Mouse (Mus musculus): ENCODE measurements around the gene Nup188. TPM values are rescaled to one million over a fixed set of nuclear protein-coding genes. Genes with fewer than 3 reads are reported as not detected.

Gene Nup188
- polyA plus RNA-seq, 1 experiment = 54.6 TPM

GRCm38 (mm10) chr2:30285004-30285403 lies 1.2 kb upstream of the Nup188 start:
- peaks cover 12% of the 10 kb centered on the region for H3K36me3 ChIP-seq (ENCODE audit: control insufficient read depth, insufficient read depth)
- peaks cover 61% of the 10 kb centered on the region for H3K79me2 ChIP-seq (ENCODE audit: control insufficient read depth, insufficient read depth)
- peak overlapping the region; percentile 94 for H3K4me3 ChIP-seq (ENCODE audit: insufficient read depth, poor library complexity, severe bottlenecking)
- TF ChIP-seq FOSL1 (IDR thresholded peaks at IDR 0.05; ENCODE audit: insufficient read depth, low read length, poor library complexity, severe bottlenecking) (no peak), CEBPB (IDR thresholded peaks at IDR 0.05; ENCODE audit: low read depth) (no peak), CTCF (IDR thresholded peaks at IDR 0.05; ENCODE audit: control insufficient read depth, insufficient read depth, insufficient read length) (no peak), MYOD1 (IDR thresholded peaks at IDR 0.05; ENCODE audit: control insufficient read depth, insufficient read length, low read depth) (no peak), USF1 (IDR thresholded peaks at IDR 0.05; ENCODE audit: low read depth) (no peak), MAX (IDR thresholded peaks at IDR 0.05) (no peak), MYOG (IDR thresholded peaks at IDR 0.05; ENCODE audit: control insufficient read depth, extremely low read depth, insufficient read length) (no peak)
- peaks cover 41% of the 10 kb centered on the region for H3K79me3 ChIP-seq (ENCODE audit: low read depth)
- no peaks in the 10 kb centered on the region for H3K27me3 ChIP-seq (ENCODE audit: control insufficient read depth, insufficient read depth, insufficient read length)
- H3ac ChIP-seq (ENCODE audit: control insufficient read depth, insufficient read length, low read depth) = no peak overlapping the region

- TF ChIP-seq MAX (IDR thresholded peaks at IDR 0.05) (peak; percentile 9), CEBPB (IDR thresholded peaks at IDR 0.05; ENCODE audit: low read depth) (no peak)
- Histone ChIP-seq H3K27me3 (ENCODE audit: control insufficient read depth, insufficient read depth, insufficient read length) (no peaks in the 10 kb centered on the region), H3ac (ENCODE audit: control insufficient read depth, insufficient read length, low read depth) (peak overlapping the region; percentile 98), H3K79me2 (ENCODE audit: control insufficient read depth, insufficient read depth) (peaks cover 67% of the 10 kb centered on the region), H3K79me3 (ENCODE audit: low read depth) (peaks cover 47% of the 10 kb centered on the region), H3K4me3 (ENCODE audit: insufficient read depth, poor library complexity, severe bottlenecking) (peak overlapping the region; percentile 94), H3K36me3 (ENCODE audit: control insufficient read depth, insufficient read depth) (peaks cover 18% of the 10 kb centered on the region)
Observed at GRCm38 (mm10) chr2:30285416-30286181, 598 bp upstream of the Nup188 start.

DNA sequence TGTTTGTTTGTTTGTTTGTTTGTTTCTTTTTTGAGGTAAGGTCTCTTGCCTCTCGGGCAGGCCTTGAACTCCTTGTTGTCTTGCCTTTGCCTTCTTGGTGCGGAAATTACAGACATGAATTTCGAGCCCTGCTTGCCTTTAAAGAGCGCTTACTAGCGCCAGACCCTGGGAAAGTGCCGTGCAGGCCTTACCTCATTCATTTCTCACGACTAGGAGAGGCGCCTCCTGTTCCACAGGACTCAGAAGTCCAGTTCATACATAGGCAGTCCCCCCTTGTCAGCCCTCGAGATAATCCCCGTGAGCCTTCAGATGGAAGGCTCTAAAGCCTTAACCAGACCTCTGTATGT lies 803 bp downstream of the Nup188 start:
- H3K79me3 ChIP-seq (ENCODE audit: low read depth) = peaks cover 58% of the 10 kb centered on the region
- H3K36me3 ChIP-seq (ENCODE audit: control insufficient read depth, insufficient read depth) = peaks cover 19% of the 10 kb centered on the region
- peaks cover 81% of the 10 kb centered on the region for H3K79me2 ChIP-seq (ENCODE audit: control insufficient read depth, insufficient read depth)
- H3K4me3 ChIP-seq (ENCODE audit: insufficient read depth, poor library complexity, severe bottlenecking) = peak overlapping the region; percentile 94
- peak overlapping the region; percentile 98 for H3ac ChIP-seq (ENCODE audit: control insufficient read depth, insufficient read length, low read depth)
- H3K27me3 ChIP-seq (ENCODE audit: control insufficient read depth, insufficient read depth, insufficient read length) = no peaks in the 10 kb centered on the region
- TF ChIP-seq CEBPB (IDR thresholded peaks at IDR 0.05; ENCODE audit: low read depth) (no peak), FOSL1 (IDR thresholded peaks at IDR 0.05; ENCODE audit: insufficient read depth, low read length, poor library complexity, severe bottlenecking) (no peak), MAX (IDR thresholded peaks at IDR 0.05) (no peak), USF1 (IDR thresholded peaks at IDR 0.05; ENCODE audit: low read depth) (no peak), MYOG (IDR thresholded peaks at IDR 0.05; ENCODE audit: control insufficient read depth, extremely low read depth, insufficient read length) (no peak), MYOD1 (IDR thresholded peaks at IDR 0.05; ENCODE audit: control insufficient read depth, insufficient read length, low read depth) (no peak), CTCF (IDR thresholded peaks at IDR 0.05; ENCODE audit: control insufficient read depth, insufficient read depth, insufficient read length) (no peak)

DNA sequence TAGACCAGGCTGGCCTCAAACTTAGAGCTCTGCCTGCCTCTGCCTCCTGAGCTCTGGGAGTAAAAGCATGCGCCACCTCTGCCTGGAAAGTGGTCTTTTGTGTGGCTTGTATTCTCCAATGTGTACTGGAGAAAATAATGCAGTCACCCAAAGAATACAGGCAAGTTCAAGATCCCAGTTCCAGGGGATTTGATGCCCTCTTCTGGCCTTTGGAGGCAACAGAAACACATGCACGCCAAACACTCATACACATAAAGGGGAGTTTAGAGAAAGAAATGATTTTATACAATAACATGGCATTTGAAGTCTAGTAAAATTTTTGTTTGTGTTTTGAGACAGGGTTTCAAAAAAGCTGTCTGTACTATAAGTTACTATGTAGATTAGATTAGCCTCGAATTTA lies 13.3 kb downstream of the Nup188 start:
- Histone ChIP-seq H3ac (ENCODE audit: control insufficient read depth, insufficient read length, low read depth) (no peak overlapping the region), H3K36me3 (ENCODE audit: control insufficient read depth, insufficient read depth) (peaks cover 82% of the 10 kb centered on the region), H3K27me3 (ENCODE audit: control insufficient read depth, insufficient read depth, insufficient read length) (no peaks in the 10 kb centered on the region), H3K79me3 (ENCODE audit: low read depth) (peaks cover 10% of the 10 kb centered on the region), H3K4me3 (ENCODE audit: insufficient read depth, poor library complexity, severe bottlenecking) (no peak overlapping the region), H3K79me2 (ENCODE audit: control insufficient read depth, insufficient read depth) (peaks cover 15% of the 10 kb centered on the region)
- TF ChIP-seq CEBPB (IDR thresholded peaks at IDR 0.05; ENCODE audit: low read depth) (no peak), USF1 (IDR thresholded peaks at IDR 0.05; ENCODE audit: low read depth) (no peak), MAX (IDR thresholded peaks at IDR 0.05) (no peak), FOSL1 (IDR thresholded peaks at IDR 0.05; ENCODE audit: insufficient read depth, low read length, poor library complexity, severe bottlenecking) (no peak), MYOD1 (IDR thresholded peaks at IDR 0.05; ENCODE audit: control insufficient read depth, insufficient read length, low read depth) (no peak), MYOG (IDR thresholded peaks at IDR 0.05; ENCODE audit: control insufficient read depth, extremely low read depth, insufficient read length) (no peak), CTCF (IDR thresholded peaks at IDR 0.05; ENCODE audit: control insufficient read depth, insufficient read depth, insufficient read length) (no peak)

DNA sequence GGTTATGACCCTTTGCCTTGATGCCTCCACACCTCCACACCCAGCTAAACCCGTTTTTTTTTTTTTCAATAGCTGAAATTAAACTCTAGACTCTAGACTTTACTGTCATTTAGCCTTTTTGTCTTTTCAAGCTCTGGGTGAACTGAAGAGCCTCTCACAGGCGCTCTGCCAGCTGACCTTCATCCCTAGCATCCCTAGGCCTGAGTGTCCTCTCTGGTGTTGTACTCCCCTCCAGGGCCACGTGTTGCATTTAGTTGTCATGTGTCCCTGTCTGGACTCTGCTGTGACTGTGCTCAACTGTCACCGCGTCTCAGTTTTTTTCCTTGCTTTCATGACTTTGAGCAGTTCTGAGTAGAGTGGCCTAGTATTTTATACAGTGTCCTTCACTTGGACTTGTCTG lies 13.8 kb downstream of the Nup188 start:
- TF ChIP-seq USF1 (IDR thresholded peaks at IDR 0.05; ENCODE audit: low read depth) (no peak), MYOD1 (IDR thresholded peaks at IDR 0.05; ENCODE audit: control insufficient read depth, insufficient read length, low read depth) (no peak), FOSL1 (IDR thresholded peaks at IDR 0.05; ENCODE audit: insufficient read depth, low read length, poor library complexity, severe bottlenecking) (no peak), CEBPB (IDR thresholded peaks at IDR 0.05; ENCODE audit: low read depth) (no peak), MYOG (IDR thresholded peaks at IDR 0.05; ENCODE audit: control insufficient read depth, extremely low read depth, insufficient read length) (no peak), CTCF (IDR thresholded peaks at IDR 0.05; ENCODE audit: control insufficient read depth, insufficient read depth, insufficient read length) (no peak), MAX (IDR thresholded peaks at IDR 0.05) (no peak)
- peaks cover 86% of the 10 kb centered on the region for H3K36me3 ChIP-seq (ENCODE audit: control insufficient read depth, insufficient read depth)
- H3ac ChIP-seq (ENCODE audit: control insufficient read depth, insufficient read length, low read depth) = no peak overlapping the region

GRCm38 (mm10) chr2:30306087-30306486 lies 19.9 kb downstream of the Nup188 start:
- H3K79me3 ChIP-seq (ENCODE audit: low read depth) = no peaks in the 10 kb centered on the region
- TF ChIP-seq CTCF (IDR thresholded peaks at IDR 0.05; ENCODE audit: control insufficient read depth, insufficient read depth, insufficient read length) (no peak), MYOG (IDR thresholded peaks at IDR 0.05; ENCODE audit: control insufficient read depth, extremely low read depth, insufficient read length) (no peak)
- H3K36me3 ChIP-seq (ENCODE audit: control insufficient read depth, insufficient read depth) = peaks cover 99% of the 10 kb centered on the region
- no peaks in the 10 kb centered on the region for H3K79me2 ChIP-seq (ENCODE audit: control insufficient read depth, insufficient read depth)
- H3ac ChIP-seq (ENCODE audit: control insufficient read depth, insufficient read length, low read depth) = no peak overlapping the region
- H3K4me3 ChIP-seq (ENCODE audit: insufficient read depth, poor library complexity, severe bottlenecking) = no peak overlapping the region
- no peaks in the 10 kb centered on the region for H3K27me3 ChIP-seq (ENCODE audit: control insufficient read depth, insufficient read depth, insufficient read length)

More for the DNA sequence above, 13.8 kb downstream of the Nup188 start:
- Histone ChIP-seq H3K4me3 (ENCODE audit: insufficient read depth, poor library complexity, severe bottlenecking) (no peak overlapping the region), H3K27me3 (ENCODE audit: control insufficient read depth, insufficient read depth, insufficient read length) (no peaks in the 10 kb centered on the region), H3K79me3 (ENCODE audit: low read depth) (peaks cover 9% of the 10 kb centered on the region), H3K79me2 (ENCODE audit: control insufficient read depth, insufficient read depth) (peaks cover 11% of the 10 kb centered on the region)
